Mouse (Mus musculus) intestine, embryonic 16.5 days (tissue): ENCODE measurements at regions not wholly inside any gene's neighbourhood (a gene's known extent, or its start where the extent isn't known, plus 50 kb on each side); places are given as distances from the start of the nearest gene placed in this dataset.

Experiments used
- ATAC-seq: fragments of 200-750 bp; cut with Nextera tagmentation; 2 replicates; pipeline ENCODE4 v1.8.0; 2017; ENCODE audit warnings: moderate TSS enrichment, moderate library complexity
- H3K27ac ChIP-seq: fragments of 300-500 bp; sonication (generic); 2 replicates; pipeline ENCODE4 v1.5.1; 2014; ENCODE audit warnings: mild to moderate bottlenecking, low read length
- H3K27me3 ChIP-seq: fragments of 300-500 bp; sonication (generic); replicated peaks from 2 replicates; pipeline ENCODE4 v1.6.1; 2014; ENCODE audit warnings: low read length, control low read depth, mixed read lengths; ENCODE audit not compliant: control insufficient read depth, insufficient read depth
- H3K36me3 ChIP-seq: fragments of 300-500 bp; sonication (generic); 2 replicates; pipeline ENCODE4 v1.6.1; 2014; ENCODE audit warnings: low read length, control low read depth; ENCODE audit not compliant: control insufficient read depth, insufficient read depth
- H3K4me1 ChIP-seq: fragments of 300-500 bp; sonication (generic); 2 replicates; pipeline ENCODE4 v1.6.1; 2014; ENCODE audit warnings: low read length, control low read depth, mixed read lengths; ENCODE audit not compliant: control insufficient read depth, insufficient read depth
- H3K4me2 ChIP-seq: fragments of 300-500 bp; sonication (generic); 2 replicates; pipeline ENCODE4 v1.6.1; 2014; ENCODE audit warnings: low read depth, low read length, control low read depth
- H3K4me3 ChIP-seq: fragments of 300-500 bp; sonication (generic); 2 replicates; pipeline ENCODE4 v1.5.1; 2014; ENCODE audit warnings: mild to moderate bottlenecking, low read length
- H3K9ac ChIP-seq: fragments of 300-500 bp; sonication (generic); 2 replicates; pipeline ENCODE4 v1.6.1; 2014; ENCODE audit warnings: low read depth, low read length
- H3K9me3 ChIP-seq: fragments of 300-500 bp; sonication (generic); 2 replicates; pipeline ENCODE4 v1.6.1; 2016; ENCODE audit warnings: low read length, control low read depth; ENCODE audit not compliant: control insufficient read depth
- WGBS: fragments of 180-500 bp; shearing (Covaris S2); extraction: QIAGEN DNeasy Blood & Tissue Kit; methylation state at CpG from one replicate; pipeline ENCODE4 v1.1.7; 2014; 5-methylcytosine and 5-hydroxymethylcytosine counted together

DNA sequence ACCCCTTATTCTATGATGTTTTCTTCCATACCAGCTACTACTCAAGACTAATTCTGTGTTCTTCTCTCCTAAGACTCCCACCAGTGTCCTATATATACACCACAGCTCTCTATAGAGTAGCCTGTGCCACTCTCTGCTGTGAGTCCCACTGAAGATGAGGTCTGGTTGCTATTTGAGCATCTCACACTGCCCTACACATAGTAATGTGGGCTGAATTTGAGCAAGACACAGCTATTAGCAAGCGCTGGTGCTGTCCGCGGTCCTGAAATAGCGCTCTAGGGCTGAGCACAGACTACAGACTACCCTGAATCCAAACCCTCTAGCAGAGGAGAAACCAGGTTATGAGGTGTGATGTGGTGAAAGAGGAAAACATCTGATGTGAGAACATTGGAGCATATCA is 59.5 kb upstream of the Gpr12 start:
- H3K4me1 ChIP-seq, result no peaks in the 10 kb centered on the region
- no peak overlapping the region for H3K4me2 ChIP-seq
- no peak overlapping the region for H3K9ac ChIP-seq
- WGBS, result 3% methylated on average over 4 of the region's 4 CpGs
- no peak overlapping the region for H3K4me3 ChIP-seq
- 0 out of 2 replicates have a peak, but pooled peaks have one; percentile 26 for ATAC-seq
- no peaks in the 10 kb centered on the region for H3K27me3 ChIP-seq
- H3K27ac ChIP-seq, result no peak overlapping the region
- H3K36me3 ChIP-seq, result no peaks in the 10 kb centered on the region
- H3K9me3 ChIP-seq, result no peaks in the 10 kb centered on the region

DNA sequence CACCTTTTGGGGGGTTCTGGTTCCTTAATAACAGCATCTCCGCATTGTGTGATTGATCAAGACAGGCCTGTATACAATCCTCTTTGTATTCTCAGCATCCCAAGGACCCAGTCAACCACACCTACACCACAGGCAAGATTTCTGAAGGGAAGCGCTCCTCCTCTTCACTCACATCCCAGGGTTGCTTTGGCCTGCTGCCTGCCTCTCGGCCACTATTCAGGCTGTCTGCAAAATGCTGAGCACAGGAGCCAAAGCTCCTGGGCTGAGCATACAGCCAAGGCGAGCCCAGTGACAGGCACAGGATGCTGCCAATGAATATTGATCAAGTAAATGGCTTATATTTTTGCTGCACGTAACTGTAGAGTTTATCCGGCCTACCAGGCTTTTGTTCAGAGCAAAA is 56.9 kb upstream of the Gpr12 start:
- ATAC-seq, result no peak
- H3K4me1 ChIP-seq, result no peaks in the 10 kb centered on the region
- no peaks in the 10 kb centered on the region for H3K36me3 ChIP-seq
- H3K4me2 ChIP-seq, result no peak overlapping the region
- 82% methylated on average over 6 of the region's 6 CpGs for WGBS
- H3K9me3 ChIP-seq, result 0 out of 2 replicates have a peak, but pooled peaks cover 5% of the 10 kb centered on the region
- no peak overlapping the region for H3K27ac ChIP-seq
- no peak overlapping the region for H3K4me3 ChIP-seq
- no peak overlapping the region for H3K9ac ChIP-seq
- H3K27me3 ChIP-seq, result no peaks in the 10 kb centered on the region

DNA sequence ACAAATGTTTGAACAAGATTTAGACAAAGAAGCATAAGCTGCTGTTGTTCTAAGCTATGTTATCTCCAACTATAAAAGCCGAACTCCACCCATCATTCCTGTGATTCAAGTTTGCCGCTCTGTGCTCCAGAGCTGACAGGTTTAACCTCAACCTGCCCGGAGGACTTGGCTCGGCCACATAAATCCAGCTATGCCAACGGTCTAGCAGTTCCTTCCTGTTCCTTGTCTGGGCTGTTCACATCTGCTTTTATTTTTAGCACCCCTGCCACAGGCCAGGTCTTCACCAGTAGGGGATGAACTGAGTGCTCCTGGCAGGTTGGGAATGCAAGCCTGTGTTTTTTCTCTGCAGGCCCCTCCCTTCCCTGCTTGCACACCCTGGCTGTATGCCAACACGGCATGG is 51.8 kb upstream of the Gpr12 start:
- Histone ChIP-seq H3K9ac (no peak overlapping the region), H3K4me2 (no peak overlapping the region), H3K27me3 (no peaks in the 10 kb centered on the region), H3K27ac (no peak overlapping the region), H3K36me3 (no peaks in the 10 kb centered on the region), H3K4me1 (no peaks in the 10 kb centered on the region), H3K4me3 (no peak overlapping the region), H3K9me3 (0 out of 2 replicates have a peak, but pooled peaks cover 5% of the 10 kb centered on the region)
- ATAC-seq, result peak; percentile 56
- 57% methylated on average over 6 of the region's 6 CpGs for WGBS
